Mouse (Mus musculus) adrenal gland, postnatal 25 days (tissue): ENCODE measurements around the gene Igfbp4. TPM values are rescaled to one million over a fixed set of nuclear protein-coding genes. Genes with fewer than 3 reads are reported as not detected.

Source experiments
- DNase-seq: peaks from one replicate; pipeline ENCODE4 v3.0.0; 2021; ENCODE audit warnings: mixed read lengths
- total RNA-seq: library from RNA; stranded (reverse); gene quantifications from 2 replicates; pipeline ENCODE4 v1.2.3, GENCODE M21; 2021

Igfbp4 gene
- total RNA-seq, 1 experiment from 2014 or later = 50.5 TPM

GRCm38 (mm10) chr11:99041841-99042780 lies 1.1 kb downstream of the Igfbp4 start:
- no peak for DNase-seq

DNA sequence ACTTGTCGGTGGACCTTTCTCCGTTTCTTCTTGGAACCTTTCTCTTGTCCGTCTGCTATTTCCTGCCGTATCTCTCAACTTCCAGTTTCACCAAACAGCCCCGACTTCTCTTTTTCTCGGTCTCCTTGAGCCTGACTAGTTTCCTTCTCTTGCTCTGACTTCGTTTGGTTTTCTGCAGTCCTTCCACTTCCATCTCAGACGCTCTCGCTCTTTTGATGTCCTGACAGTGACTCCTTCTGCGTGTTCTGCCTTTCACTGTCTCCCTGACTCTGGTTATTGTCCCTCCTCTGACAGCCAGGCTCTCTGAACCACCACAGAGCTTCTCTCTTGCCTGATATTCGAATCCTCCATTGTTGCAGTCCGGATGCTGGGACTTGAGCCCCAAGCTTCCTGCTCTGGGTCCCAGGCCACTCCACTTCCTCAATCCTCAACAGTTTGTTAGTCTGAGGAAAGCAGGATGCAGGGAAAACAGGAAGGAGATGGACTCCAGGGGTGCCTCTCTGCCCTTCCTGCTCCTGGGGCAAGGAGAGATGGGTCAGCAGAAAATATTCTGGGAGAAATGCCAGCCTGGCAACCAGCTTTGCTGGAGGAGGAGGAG lies 1.9 kb downstream of the Igfbp4 start:
- DNase-seq = peak; percentile 23

DNA sequence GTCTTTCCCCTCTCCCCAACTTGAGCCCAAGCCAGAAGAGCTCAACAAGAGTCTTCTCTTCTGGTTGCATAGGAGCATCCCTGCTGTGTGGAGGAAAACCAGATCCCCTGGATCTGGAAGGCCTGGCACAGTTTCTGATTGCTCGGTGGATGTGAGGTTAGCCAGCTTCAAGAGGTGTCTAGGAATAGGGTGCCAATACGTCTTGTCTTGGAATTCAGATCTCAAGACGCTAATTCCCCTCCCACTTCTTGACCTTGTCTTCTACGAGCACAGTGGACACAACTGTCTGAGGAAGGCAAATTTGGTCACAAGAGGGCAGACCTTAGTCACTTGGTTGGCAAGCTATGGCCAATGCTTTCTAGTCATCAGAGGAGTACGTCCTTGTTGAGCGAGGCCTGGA lies 2.6 kb downstream of the Igfbp4 start:
- no peak for DNase-seq

DNA sequence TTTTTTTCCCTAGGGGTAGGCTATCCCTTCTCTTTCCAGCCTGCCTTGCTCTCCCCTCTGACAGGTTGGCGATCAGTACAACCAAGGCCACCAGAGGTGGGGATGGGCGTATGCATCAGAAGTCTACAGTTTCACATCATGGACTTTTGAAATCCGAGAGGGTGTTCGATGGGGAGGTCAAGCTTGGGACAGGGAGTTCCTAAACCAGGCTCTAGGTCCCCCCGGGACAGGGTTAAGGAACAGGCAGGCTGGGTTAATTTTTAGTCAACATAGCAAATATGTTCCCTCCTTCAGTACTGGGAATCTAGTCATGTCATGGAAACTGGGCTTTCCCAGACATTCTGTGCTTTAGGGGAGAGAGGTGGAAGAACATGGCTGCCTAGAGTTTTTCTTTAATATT lies 3.3 kb downstream of the Igfbp4 start:
- DNase-seq = no peak

- DNase-seq = no peak
Measured at GRCm38 (mm10) chr11:99045159-99045889, 4.3 kb downstream of the Igfbp4 start.

DNA sequence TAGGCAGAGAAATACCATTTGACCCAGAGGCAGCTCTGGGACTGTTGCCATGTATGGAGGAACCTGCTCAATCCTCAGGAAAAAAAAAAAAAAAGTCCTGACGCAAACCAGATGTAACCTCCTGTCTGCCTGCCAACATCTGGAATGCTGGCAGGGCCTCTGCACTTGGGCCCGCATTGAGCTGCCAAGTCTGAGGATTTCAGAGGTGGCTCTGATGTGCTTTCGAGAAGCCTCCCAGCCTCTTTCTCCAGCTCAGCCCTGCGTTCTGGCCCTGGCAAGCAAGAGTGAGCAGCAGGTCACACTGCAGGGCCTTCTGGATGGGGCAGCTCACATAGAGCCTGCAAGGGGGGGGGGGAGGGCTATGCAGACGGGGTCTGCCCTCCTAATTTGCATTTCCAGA lies 6.1 kb downstream of the Igfbp4 start:
- DNase-seq = peak; percentile 56

- DNase-seq = peak; percentile 23
Measured at GRCm38 (mm10) chr11:99047643-99048042, 6.6 kb downstream of the Igfbp4 start.

DNA sequence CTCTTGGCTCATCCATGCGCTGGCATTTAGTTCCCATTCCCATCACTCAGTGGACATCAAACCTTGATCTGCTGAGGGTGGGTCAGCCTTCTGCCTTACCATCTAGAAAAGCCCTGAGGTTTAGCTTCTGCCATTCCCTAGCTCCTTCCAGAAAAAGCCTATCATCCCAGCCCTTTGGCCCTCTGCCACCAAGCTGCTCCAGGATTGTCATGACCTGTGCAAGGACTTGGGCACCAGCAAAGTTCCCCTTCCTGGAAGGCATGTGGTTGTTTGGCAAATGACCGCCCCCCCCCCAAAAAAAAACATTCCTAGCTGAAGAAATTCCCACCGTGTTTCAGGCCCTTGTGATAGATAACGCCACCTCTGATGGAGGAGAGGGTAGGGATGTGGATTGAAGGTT lies 14.1 kb downstream of the Igfbp4 start:
- DNase-seq = peak; percentile 25

DNA sequence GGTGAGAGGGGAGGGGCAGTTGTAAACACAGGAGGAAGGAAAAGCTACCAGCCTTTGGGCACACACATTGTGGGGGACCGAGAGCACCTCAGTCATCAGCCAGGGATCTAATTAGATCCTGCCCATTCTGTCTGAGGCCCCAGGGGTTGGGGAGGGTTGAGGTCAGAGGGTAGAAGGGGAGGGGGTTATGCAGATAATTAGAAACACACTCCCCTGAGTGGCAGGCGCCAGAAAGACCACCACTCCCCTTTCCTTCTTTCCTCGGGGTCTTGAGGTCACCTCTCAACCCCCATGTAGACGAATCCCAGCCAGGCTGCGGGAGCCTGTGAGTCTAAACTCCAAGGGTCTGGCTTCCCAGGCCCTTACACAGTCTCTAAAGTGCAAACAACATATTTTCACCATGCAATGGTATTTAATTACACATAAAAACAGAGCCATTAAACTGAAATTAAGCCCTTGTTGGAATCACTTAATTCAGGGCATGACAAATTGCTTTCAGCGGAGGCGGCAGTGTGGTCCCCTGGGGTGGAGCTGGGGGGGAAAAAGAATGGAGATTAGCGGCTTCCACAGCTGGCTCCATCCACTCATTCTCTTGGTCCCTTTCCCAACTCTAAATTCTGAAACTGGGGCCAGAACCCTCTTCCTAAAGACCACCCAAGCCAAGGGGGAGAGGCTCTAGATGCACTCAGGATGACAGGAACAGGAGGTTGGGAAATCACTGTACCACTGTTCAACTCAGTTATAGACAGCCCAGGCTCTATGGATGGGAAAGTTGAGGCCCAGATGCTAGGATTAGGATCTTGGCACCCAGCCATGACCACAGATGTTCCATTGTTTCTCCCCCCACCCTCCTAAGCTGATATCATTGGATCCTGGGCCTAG lies 14.8 kb downstream of the Igfbp4 start:
- DNase-seq = no peak

GRCm38 (mm10) chr11:99060435-99060834 lies 19.4 kb downstream of the Igfbp4 start:
- peak; percentile 14 for DNase-seq

- no peak for DNase-seq
Measured at GRCm38 (mm10) chr11:99062661-99063060, 21.6 kb downstream of the Igfbp4 start.

DNA sequence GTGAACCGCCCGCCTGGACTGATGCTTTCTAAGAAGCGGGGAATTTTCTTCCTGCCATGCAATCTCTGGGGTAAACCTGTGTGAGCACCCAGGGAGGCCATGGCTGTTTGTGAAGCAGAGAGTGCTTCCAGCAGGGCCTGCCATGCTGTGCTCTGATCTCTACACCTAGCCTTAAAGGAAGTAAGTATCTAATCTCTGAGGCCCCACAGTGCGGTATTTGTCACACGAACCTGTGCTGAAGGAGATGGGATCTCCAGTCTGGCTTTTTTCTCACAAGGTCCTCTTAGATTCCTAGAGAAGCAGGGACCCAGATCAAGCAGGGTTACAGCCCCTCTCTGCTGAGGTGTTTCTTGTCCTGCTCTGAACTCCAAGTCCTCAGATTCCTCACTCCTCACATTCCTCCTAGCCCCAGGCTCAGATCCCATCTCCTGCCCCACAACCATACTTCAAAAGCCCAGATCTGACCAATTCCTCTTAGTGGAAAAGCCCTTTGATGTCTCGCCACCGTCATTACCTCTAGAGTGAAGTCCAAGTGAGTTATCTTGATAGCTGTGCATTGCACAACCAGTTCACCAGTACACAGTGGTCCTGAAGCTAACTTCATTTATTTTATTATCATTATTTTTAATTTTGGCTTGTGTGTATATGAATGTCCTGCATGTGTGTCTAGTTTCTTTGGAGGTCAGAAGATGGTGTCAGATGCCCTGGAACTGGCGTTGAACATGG lies 22.5 kb downstream of the Igfbp4 start:
- no peak for DNase-seq

GRCm38 (mm10) chr11:99065353-99065752 lies 24.3 kb downstream of the Igfbp4 start:
- DNase-seq = no peak

DNA sequence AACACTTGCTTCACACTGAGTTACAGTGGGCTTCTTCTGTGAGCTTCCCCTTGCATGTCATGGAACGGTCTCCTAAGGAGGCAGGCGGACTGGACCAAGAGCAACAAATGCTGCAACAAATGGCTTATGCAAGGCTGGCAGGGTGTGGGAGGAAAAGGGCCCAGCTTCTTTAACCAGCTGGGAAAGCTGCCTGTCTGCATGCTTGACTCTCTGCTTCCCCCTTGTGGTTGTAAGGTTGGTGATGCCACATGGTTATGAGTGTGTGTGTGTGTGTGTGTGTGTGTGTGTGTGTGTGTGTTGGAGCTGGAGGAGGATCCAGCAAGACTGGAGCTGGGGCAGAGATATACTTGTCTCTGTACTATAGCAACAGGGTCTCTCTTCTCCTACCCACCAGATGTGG lies 24.9 kb downstream of the Igfbp4 start:
- peak; percentile 71 for DNase-seq

DNA sequence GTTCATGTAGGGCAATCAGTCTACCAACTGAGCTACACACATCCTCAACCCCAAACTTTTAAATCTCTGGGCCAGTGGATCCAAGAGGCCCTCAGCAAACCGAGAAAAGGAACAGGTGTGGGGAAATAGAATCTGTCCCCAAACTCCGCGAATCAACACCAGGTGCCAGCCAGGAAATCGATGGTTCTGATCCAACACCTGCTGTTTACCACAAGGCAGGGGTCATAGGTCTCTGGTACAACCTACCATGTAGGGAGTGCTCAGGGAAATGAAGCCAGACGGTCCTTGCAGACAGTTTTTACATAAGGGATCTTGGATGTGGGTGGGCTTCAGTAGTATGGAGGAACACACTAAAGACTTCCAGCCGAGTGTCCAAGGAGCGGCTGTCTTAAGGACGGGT lies 26.5 kb downstream of the Igfbp4 start:
- no peak for DNase-seq

DNA sequence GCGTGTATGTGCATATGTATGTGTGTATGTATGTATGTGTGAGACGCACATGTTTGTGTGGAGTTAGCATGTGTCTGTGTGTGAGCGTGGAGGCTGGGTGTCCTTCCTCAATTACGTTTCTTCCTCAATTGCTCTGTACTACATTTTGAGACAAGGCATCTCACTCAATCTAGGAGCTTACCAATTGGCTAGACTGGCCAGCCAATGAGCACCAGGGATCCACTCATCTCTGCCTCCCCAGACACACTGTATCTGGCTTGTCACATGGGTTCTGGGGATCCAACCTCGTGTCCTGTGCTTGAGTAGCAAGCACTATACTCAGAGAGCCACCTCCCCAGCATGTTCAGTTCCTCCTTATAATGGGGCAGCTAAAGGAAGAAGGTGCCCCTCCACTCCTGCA lies 27.4 kb downstream of the Igfbp4 start:
- DNase-seq = no peak

- no peak for DNase-seq
Measured at GRCm38 (mm10) chr11:99071866-99072265, 30.8 kb downstream of the Igfbp4 start.

- DNase-seq = no peak
Measured at GRCm38 (mm10) chr11:99073781-99074180, 32.7 kb downstream of the Igfbp4 start.

GRCm38 (mm10) chr11:99076744-99077319 lies 35.8 kb downstream of the Igfbp4 start:
- no peak for DNase-seq

GRCm38 (mm10) chr11:99077869-99078268 lies 36.8 kb downstream of the Igfbp4 start:
- DNase-seq = no peak
